Mouse (Mus musculus): Measurements from ENCODE around the gene Itga7. TPM values are rescaled to one million over a fixed set of nuclear protein-coding genes. Genes with fewer than 3 reads are reported as not detected.

Gene Itga7
- polyA plus RNA-seq, 1 experiment = 14.6 TPM

DNA sequence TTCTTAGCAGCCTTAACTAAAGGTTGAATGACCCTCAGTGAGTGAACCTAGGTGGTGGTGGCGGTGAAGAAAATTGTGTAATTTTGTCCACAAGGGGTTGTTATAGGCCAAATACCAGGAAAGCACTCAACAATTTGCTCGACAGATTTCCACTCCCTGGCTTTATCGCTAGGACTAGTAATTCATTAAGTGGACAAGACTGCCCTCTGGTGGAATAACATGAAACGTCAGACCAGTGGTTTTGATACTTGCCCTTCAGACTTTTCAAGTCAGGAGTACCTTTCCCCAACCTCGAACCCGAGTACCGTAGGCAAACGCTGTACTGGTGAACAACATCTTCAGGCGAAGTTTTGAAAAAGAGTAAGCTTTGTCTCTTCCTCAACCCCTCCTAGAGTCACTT lies 38.2 kb upstream of the Itga7 start:
- Histone ChIP-seq H3K27me3 (replicated peaks; ENCODE audit: control insufficient read depth, insufficient read depth, low read length) (no peaks in the 10 kb centered on the region), H3K36me3 (ENCODE audit: control insufficient read depth, insufficient read depth, low read length) (no peaks in the 10 kb centered on the region), H3K4me1 (ENCODE audit: control insufficient read depth, insufficient read depth, low read length) (peaks cover 20% of the 10 kb centered on the region; the same call in 1 of the 2 replicates), H3K27ac (ENCODE audit: insufficient read depth, low read depth, low read length) (peak overlapping the region; percentile 43; the same call in 1 of the 2 replicates), H3K4me3 (ENCODE audit: insufficient read depth, low read depth, low read length) (no peak overlapping the region)
- whole genome bisulfite sequencing = under 1% methylated on average over 9 of the region's 9 CpGs
- peak; percentile 94 for DNase-seq
- TF ChIP-seq POLR2A (IDR thresholded peaks at IDR 0.05; ENCODE audit: low read depth, low read length) (no peak), CTCF (conservative IDR thresholded peaks at IDR 0.05; ENCODE audit: insufficient read depth, insufficient read length, low read depth, low read length) (peak; percentile 46)

DNA sequence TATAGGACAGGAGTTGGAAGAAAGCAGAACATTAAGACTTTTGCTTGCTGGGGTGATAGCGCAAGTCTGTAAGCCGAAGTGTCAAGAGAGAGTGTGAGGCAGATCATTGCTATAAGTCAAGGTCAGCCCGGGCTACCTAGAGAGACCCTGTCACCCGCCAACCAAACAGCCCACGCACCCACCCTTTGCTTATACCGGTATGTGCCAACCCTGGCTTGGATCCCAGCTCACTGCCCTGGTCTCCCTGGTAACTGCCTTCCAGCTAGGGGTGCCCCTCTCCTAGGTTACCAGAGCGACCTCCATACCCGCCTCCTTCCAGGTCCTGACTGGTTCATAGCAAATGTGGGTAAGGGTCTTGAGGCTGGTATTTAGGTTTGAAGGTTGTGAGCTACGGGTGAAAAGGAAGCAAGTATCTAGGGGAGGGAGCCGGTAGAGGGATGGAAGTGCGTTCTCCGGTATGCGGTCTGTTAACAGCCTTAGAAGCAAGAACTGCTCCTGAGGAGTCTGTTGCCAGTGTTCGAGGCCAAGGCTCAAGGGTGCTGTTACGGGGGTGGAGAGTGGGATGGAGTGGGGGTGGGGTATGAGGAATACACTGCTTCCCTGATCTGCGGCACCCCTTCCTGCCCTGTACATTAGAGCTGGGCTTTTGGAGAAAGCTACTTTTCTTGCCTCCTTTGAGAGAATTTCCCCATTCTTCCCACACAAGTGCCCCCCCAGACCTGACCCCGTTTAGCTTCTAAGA lies 37.5 kb upstream of the Itga7 start:
- TF ChIP-seq CTCF (conservative IDR thresholded peaks at IDR 0.05; ENCODE audit: insufficient read depth, insufficient read length, low read depth, low read length) (no peak), POLR2A (IDR thresholded peaks at IDR 0.05; ENCODE audit: low read depth, low read length) (no peak)
- Histone ChIP-seq H3K36me3 (ENCODE audit: control insufficient read depth, insufficient read depth, low read length) (no peaks in the 10 kb centered on the region), H3K4me1 (ENCODE audit: control insufficient read depth, insufficient read depth, low read length) (peaks cover 25% of the 10 kb centered on the region; the same call in 1 of the 2 replicates), H3K27ac (ENCODE audit: insufficient read depth, low read depth, low read length) (peak overlapping the region; percentile 43; the same call in 1 of the 2 replicates), H3K4me3 (ENCODE audit: insufficient read depth, low read depth, low read length) (0 out of 2 replicates have a peak overlapping the region, but pooled peaks have one; percentile 8), H3K27me3 (replicated peaks; ENCODE audit: control insufficient read depth, insufficient read depth, low read length) (no peaks in the 10 kb centered on the region)
- peak; percentile 55 for DNase-seq
- WGBS = 17% methylated on average over 17 of the region's 17 CpGs

- H3K36me3 ChIP-seq (ENCODE audit: control insufficient read depth, insufficient read depth, low read length) = no peaks in the 10 kb centered on the region
- DNase-seq = no peak
- H3K27ac ChIP-seq (ENCODE audit: insufficient read depth, low read depth, low read length) = no peak overlapping the region
- no peaks in the 10 kb centered on the region for H3K27me3 ChIP-seq (replicated peaks; ENCODE audit: control insufficient read depth, insufficient read depth, low read length)
- 64% methylated on average over 1 of the region's 1 CpGs for WGBS
- no peak overlapping the region for H3K4me3 ChIP-seq (ENCODE audit: insufficient read depth, low read depth, low read length)
- no peak for TF ChIP-seq CTCF (conservative IDR thresholded peaks at IDR 0.05; ENCODE audit: insufficient read depth, insufficient read length, low read depth, low read length)
- no peak for TF ChIP-seq POLR2A (IDR thresholded peaks at IDR 0.05; ENCODE audit: low read depth, low read length)
- H3K4me1 ChIP-seq (ENCODE audit: control insufficient read depth, insufficient read depth, low read length) = peaks cover 25% of the 10 kb centered on the region; the same call in 1 of the 2 replicates
Observed at GRCm38 (mm10) chr10:128896807-128897206, 36.8 kb upstream of the Itga7 start.

DNA sequence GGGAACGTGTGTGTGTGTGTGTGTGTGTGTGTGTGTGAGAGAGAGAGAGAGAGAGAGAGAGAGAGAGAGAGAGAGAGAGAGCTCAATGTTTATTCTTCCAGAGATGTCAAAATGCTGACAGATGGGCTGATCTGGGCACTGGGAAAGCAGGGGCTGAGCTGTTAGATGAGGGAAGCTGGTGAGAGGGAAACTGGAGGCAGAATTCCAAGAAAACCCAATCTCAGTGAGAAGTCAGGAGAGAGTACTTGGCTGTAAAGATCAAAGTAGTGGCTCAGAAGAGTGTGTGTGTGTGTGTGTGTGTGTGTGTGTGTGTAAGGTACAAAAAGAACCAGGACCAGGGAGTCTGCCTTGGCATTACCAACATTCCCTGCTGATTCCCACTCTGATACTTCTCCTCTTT lies 36.1 kb upstream of the Itga7 start:
- Histone ChIP-seq H3K27me3 (replicated peaks; ENCODE audit: control insufficient read depth, insufficient read depth, low read length) (no peaks in the 10 kb centered on the region), H3K4me3 (ENCODE audit: insufficient read depth, low read depth, low read length) (no peak overlapping the region), H3K36me3 (ENCODE audit: control insufficient read depth, insufficient read depth, low read length) (no peaks in the 10 kb centered on the region), H3K4me1 (ENCODE audit: control insufficient read depth, insufficient read depth, low read length) (peaks cover 25% of the 10 kb centered on the region; the same call in 1 of the 2 replicates), H3K27ac (ENCODE audit: insufficient read depth, low read depth, low read length) (no peak overlapping the region)
- 23% methylated on average over 1 of the region's 1 CpGs for WGBS
- TF ChIP-seq POLR2A (IDR thresholded peaks at IDR 0.05; ENCODE audit: low read depth, low read length) = no peak
- TF ChIP-seq CTCF (conservative IDR thresholded peaks at IDR 0.05; ENCODE audit: insufficient read depth, insufficient read length, low read depth, low read length) = no peak
- no peak for DNase-seq

GRCm38 (mm10) chr10:128899759-128900490 lies 33.7 kb upstream of the Itga7 start:
- no peak overlapping the region for H3K4me3 ChIP-seq (ENCODE audit: insufficient read depth, low read depth, low read length)
- H3K27me3 ChIP-seq (replicated peaks; ENCODE audit: control insufficient read depth, insufficient read depth, low read length) = no peaks in the 10 kb centered on the region
- H3K4me1 ChIP-seq (ENCODE audit: control insufficient read depth, insufficient read depth, low read length) = peaks cover 25% of the 10 kb centered on the region; the same call in 1 of the 2 replicates
- no peak for TF ChIP-seq POLR2A (IDR thresholded peaks at IDR 0.05; ENCODE audit: low read depth, low read length)
- no peak for TF ChIP-seq CTCF (conservative IDR thresholded peaks at IDR 0.05; ENCODE audit: insufficient read depth, insufficient read length, low read depth, low read length)
- no peaks in the 10 kb centered on the region for H3K36me3 ChIP-seq (ENCODE audit: control insufficient read depth, insufficient read depth, low read length)
- H3K27ac ChIP-seq (ENCODE audit: insufficient read depth, low read depth, low read length) = peak overlapping the region; percentile 92
- WGBS = 50% methylated on average over 6 of the region's 6 CpGs
- peak; percentile 92 for DNase-seq

DNA sequence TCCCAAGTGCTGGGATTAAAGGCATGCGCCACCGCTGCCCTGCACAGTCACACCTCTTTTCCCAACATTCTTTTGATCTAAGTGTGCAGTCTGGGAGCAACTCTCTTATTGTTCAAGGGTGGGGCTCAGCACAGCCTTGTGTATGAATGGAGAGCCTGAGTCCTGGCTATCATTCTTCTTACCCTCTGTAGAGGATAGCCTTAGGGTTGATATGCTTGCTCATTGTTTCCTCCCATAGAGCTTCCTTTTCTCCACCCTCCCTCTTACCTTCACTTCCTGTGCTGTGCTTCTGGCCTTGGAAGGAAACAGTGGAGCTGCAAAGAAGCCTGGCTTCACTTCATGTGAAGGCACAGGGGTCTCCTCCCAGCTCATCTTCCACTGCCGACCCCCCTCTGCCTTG lies 32.9 kb upstream of the Itga7 start, which contains the start of gene Cd63:
Cd63 (plus strand) TSS at position 292 of the 400 bp plus-strand sequence.
- Histone ChIP-seq H3K27me3 (replicated peaks; ENCODE audit: control insufficient read depth, insufficient read depth, low read length) (no peaks in the 10 kb centered on the region), H3K27ac (ENCODE audit: insufficient read depth, low read depth, low read length) (peak within 1 kb of the TSS; percentile 92), H3K36me3 (ENCODE audit: control insufficient read depth, insufficient read depth, low read length) (no peaks in the 10 kb centered on the region), H3K4me3 (ENCODE audit: insufficient read depth, low read depth, low read length) (no peak within 1 kb of the TSS), H3K4me1 (ENCODE audit: control insufficient read depth, insufficient read depth, low read length) (peaks cover 18% of the 10 kb centered on the region; the same call in 1 of the 2 replicates)
- 74% methylated on average over 3 of the region's 3 CpGs for WGBS
- no peak for DNase-seq
- TF ChIP-seq CTCF (conservative IDR thresholded peaks at IDR 0.05; ENCODE audit: insufficient read depth, insufficient read length, low read depth, low read length) (no peak), POLR2A (IDR thresholded peaks at IDR 0.05; ENCODE audit: low read depth, low read length) (no peak)

DNA sequence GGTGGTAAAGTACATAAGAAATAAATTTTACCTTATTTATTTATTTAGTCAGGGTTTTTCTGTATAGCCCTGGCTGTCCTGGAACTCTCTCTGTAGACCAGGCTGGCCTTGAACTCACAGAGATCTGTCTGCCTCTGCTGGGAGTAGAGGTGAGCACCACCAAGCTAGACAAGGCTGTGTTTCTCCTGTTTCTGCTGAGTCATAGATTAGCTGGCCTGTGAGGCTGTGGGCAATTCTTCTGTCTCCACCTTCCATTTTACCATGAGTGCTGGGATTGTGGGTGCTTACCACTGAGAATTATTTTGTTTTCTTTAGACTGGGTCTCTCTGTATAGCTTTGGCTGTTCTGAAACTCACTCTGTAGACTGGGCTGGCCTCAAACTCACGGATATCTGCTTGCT lies 32.2 kb upstream of the Itga7 start:
- WGBS = 64% methylated on average over 1 of the region's 1 CpGs
- no peaks in the 10 kb centered on the region for H3K27me3 ChIP-seq (replicated peaks; ENCODE audit: control insufficient read depth, insufficient read depth, low read length)
- no peak for TF ChIP-seq POLR2A (IDR thresholded peaks at IDR 0.05; ENCODE audit: low read depth, low read length)
- no peak for TF ChIP-seq CTCF (conservative IDR thresholded peaks at IDR 0.05; ENCODE audit: insufficient read depth, insufficient read length, low read depth, low read length)
- DNase-seq = no peak
- H3K4me3 ChIP-seq (ENCODE audit: insufficient read depth, low read depth, low read length) = no peak overlapping the region
- no peak overlapping the region for H3K27ac ChIP-seq (ENCODE audit: insufficient read depth, low read depth, low read length)
- H3K36me3 ChIP-seq (ENCODE audit: control insufficient read depth, insufficient read depth, low read length) = no peaks in the 10 kb centered on the region
- peaks cover 15% of the 10 kb centered on the region; the same call in 1 of the 2 replicates for H3K4me1 ChIP-seq (ENCODE audit: control insufficient read depth, insufficient read depth, low read length)

Measured in kidney, adult 2 months (tissue).